29 mouse cellular contexts compared by ENCODE assay signal in the genomic region with DNA sequence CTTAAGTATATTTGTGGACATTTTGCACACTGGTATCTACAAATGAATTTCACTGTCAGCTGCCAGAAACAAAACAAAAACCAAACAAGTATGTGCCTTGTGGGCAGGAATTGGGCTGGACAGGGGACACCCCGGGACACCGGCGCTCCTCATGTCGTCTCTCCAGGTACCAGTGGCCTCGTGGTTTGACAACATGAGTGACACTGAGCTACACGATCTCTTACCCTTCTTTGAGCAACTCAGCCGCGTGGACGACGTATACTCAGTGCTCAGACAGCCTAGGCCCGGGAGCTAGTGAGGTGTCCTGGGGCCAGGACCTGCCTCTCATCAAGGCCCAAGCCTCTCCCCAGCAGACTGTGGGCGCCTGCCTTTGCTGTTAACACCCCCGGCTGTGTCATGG. TPM values are rescaled to one million over a fixed set of nuclear protein-coding genes. Genes with fewer than 3 reads are reported as not detected.
DNase-seq lines count a peak whose midpoint lies in the region; ATAC-seq and TF ChIP-seq lines count a peak whose summit lies in the region.
"Had no signal": no experiment of that assay in that cellular context is flagged by ENCODE, and none has a peak within 500 bp of the region (broad histone marks: within the 10 kb centered on the region; RNA-seq: fewer than 3 reads in every experiment).

No protein-coding gene starts in this region.

- no peaks in the 10 kb centered on the region for H3K9me3 ChIP-seq in intestine, embryonic 16.5 days (ENCODE audit: control insufficient read depth, low read length)
- no peaks in the 10 kb centered on the region for H3K9me3 ChIP-seq in intestine, embryonic 15.5 days
- no peaks in the 10 kb centered on the region for H3K9me3 ChIP-seq in liver, embryonic 12.5 days (replicated peaks)
- no peaks in the 10 kb centered on the region for H3K9me3 ChIP-seq in liver, embryonic 15.5 days (replicated peaks)
- H3K9me3 ChIP-seq in midbrain, postnatal 0 days (ENCODE audit: low read length) = no peaks in the 10 kb centered on the region
- H3K9me3 ChIP-seq: embryonic facial prominence, embryonic 12.5 days; hindbrain, embryonic 13.5 days; kidney, embryonic 15.5 days; limb, embryonic 15.5 days; megakaryocyte, embryonic 14.5 days; midbrain, embryonic 13.5 days had no signal

- TF ChIP-seq CTCF in midbrain, postnatal 0 days (IDR thresholded peaks at IDR 0.05) = no peak

- H3K9ac ChIP-seq in intestine, embryonic 16.5 days (ENCODE audit: low read depth, low read length) = 0 out of 2 replicates have a peak overlapping the region, but pooled peaks have one; percentile 19
- H3K9ac ChIP-seq in intestine, embryonic 15.5 days = no peak overlapping the region
- H3K9ac ChIP-seq in liver, embryonic 12.5 days = no peak overlapping the region
- H3K9ac ChIP-seq in liver, embryonic 15.5 days = no peak overlapping the region
- H3K9ac ChIP-seq in midbrain, postnatal 0 days (replicated peaks; ENCODE audit: low read length, poor library complexity, severe bottlenecking) = no peak overlapping the region
- H3K9ac ChIP-seq: embryonic facial prominence, embryonic 12.5 days; hindbrain, embryonic 13.5 days; kidney, embryonic 15.5 days; limb, embryonic 15.5 days; midbrain, embryonic 13.5 days had no signal

- peaks cover 28% of the 10 kb centered on the region for H3K4me1 ChIP-seq in intestine, embryonic 16.5 days (ENCODE audit: control insufficient read depth, insufficient read depth, low read length)
- H3K4me1 ChIP-seq in intestine, embryonic 15.5 days (replicated peaks) = peaks cover 28% of the 10 kb centered on the region
- peaks cover 69% of the 10 kb centered on the region for H3K4me1 ChIP-seq in liver, embryonic 12.5 days
- peaks cover 72% of the 10 kb centered on the region for H3K4me1 ChIP-seq in liver, embryonic 15.5 days (replicated peaks)
- H3K4me1 ChIP-seq in midbrain, postnatal 0 days (ENCODE audit: insufficient read depth, low read length) = peaks cover 6% of the 10 kb centered on the region

- H3K4me2 ChIP-seq in intestine, embryonic 16.5 days (ENCODE audit: low read depth, low read length) = no peak overlapping the region
- no peak overlapping the region for H3K4me2 ChIP-seq in intestine, embryonic 15.5 days (replicated peaks)
- H3K4me2 ChIP-seq in liver, embryonic 12.5 days = no peak overlapping the region
- no peak overlapping the region for H3K4me2 ChIP-seq in liver, embryonic 15.5 days
- no peak overlapping the region for H3K4me2 ChIP-seq in midbrain, postnatal 0 days (ENCODE audit: low read depth, low read length, poor library complexity, severe bottlenecking)
- H3K4me2 ChIP-seq: embryonic facial prominence, embryonic 12.5 days; hindbrain, embryonic 13.5 days; kidney, embryonic 15.5 days; limb, embryonic 15.5 days; midbrain, embryonic 13.5 days had no signal

- H3K27me3 ChIP-seq in intestine, embryonic 16.5 days (replicated peaks; ENCODE audit: control insufficient read depth, insufficient read depth, low read length) = no peaks in the 10 kb centered on the region
- no peaks in the 10 kb centered on the region for H3K27me3 ChIP-seq in intestine, embryonic 15.5 days (replicated peaks)
- H3K27me3 ChIP-seq in liver, embryonic 12.5 days (replicated peaks) = no peaks in the 10 kb centered on the region
- H3K27me3 ChIP-seq in liver, embryonic 15.5 days = no peaks in the 10 kb centered on the region
- H3K27me3 ChIP-seq in midbrain, postnatal 0 days (ENCODE audit: insufficient read depth, low read length) = 0 out of 2 replicates have a peak, but pooled peaks cover 6% of the 10 kb centered on the region
- H3K27me3 ChIP-seq: embryonic facial prominence, embryonic 12.5 days; kidney, embryonic 15.5 days; limb, embryonic 15.5 days; megakaryocyte, embryonic 14.5 days had no signal

- ATAC-seq in intestine, embryonic 16.5 days = no peak
- no peak for ATAC-seq in intestine, embryonic 15.5 days
- ATAC-seq in liver, embryonic 12.5 days = no peak
- no peak for ATAC-seq in liver, embryonic 15.5 days (ENCODE audit: insufficient read depth)
- no peak for ATAC-seq in midbrain, postnatal 0 days (ENCODE audit: low FRiP score)
- ATAC-seq: forebrain, embryonic 14.5 days; midbrain, embryonic 13.5 days had no signal

- 87% methylated on average over 12 of the region's 13 CpGs for WGBS in intestine, embryonic 16.5 days
- WGBS in intestine, embryonic 15.5 days = 88% methylated on average over 13 of the region's 13 CpGs
- 80% methylated on average over 13 of the region's 13 CpGs for WGBS in liver, embryonic 12.5 days (ENCODE audit: insufficient replicate concordance)
- 83% methylated on average over 13 of the region's 13 CpGs for WGBS in liver, embryonic 15.5 days (ENCODE audit: insufficient replicate concordance)
- WGBS in midbrain, postnatal 0 days = 84% methylated on average over 12 of the region's 13 CpGs

- no peak overlapping the region for H3K4me3 ChIP-seq in intestine, embryonic 16.5 days (ENCODE audit: low read length)
- H3K4me3 ChIP-seq in intestine, embryonic 15.5 days (replicated peaks) = no peak overlapping the region
- H3K4me3 ChIP-seq in liver, embryonic 12.5 days = no peak overlapping the region
- H3K4me3 ChIP-seq in liver, embryonic 15.5 days (replicated peaks) = no peak overlapping the region
- H3K4me3 ChIP-seq in midbrain, postnatal 0 days (ENCODE audit: low read depth, low read length) = no peak overlapping the region
- H3K4me3 ChIP-seq: embryonic facial prominence, embryonic 12.5 days; hindbrain, embryonic 13.5 days; kidney, embryonic 15.5 days; layer of hippocampus, adult 2 months; left cerebral cortex, adult 2 months; limb, embryonic 15.5 days; megakaryocyte, embryonic 14.5 days; midbrain, embryonic 13.5 days had no signal

- no peak overlapping the region for H3K27ac ChIP-seq in intestine, embryonic 16.5 days (ENCODE audit: low read length)
- no peak overlapping the region for H3K27ac ChIP-seq in intestine, embryonic 15.5 days
- H3K27ac ChIP-seq in liver, embryonic 12.5 days = peak overlapping the region; percentile 97
- peak overlapping the region; percentile 16; the same call in 1 of the 2 replicates for H3K27ac ChIP-seq in liver, embryonic 15.5 days (replicated peaks)
- H3K27ac ChIP-seq in midbrain, postnatal 0 days (ENCODE audit: low read depth, low read length) = no peak overlapping the region
- H3K27ac ChIP-seq: embryonic facial prominence, embryonic 12.5 days; hindbrain, embryonic 13.5 days; kidney, embryonic 15.5 days; layer of hippocampus, adult 2 months; left cerebral cortex, adult 2 months; midbrain, embryonic 13.5 days had no signal

- H3K36me3 ChIP-seq in intestine, embryonic 16.5 days (ENCODE audit: control insufficient read depth, insufficient read depth, low read length) = peaks cover 19% of the 10 kb centered on the region
- peaks cover 13% of the 10 kb centered on the region; the same call in 1 of the 2 replicates for H3K36me3 ChIP-seq in intestine, embryonic 15.5 days
- H3K36me3 ChIP-seq in liver, embryonic 12.5 days = peaks cover 31% of the 10 kb centered on the region
- peaks cover 25% of the 10 kb centered on the region for H3K36me3 ChIP-seq in liver, embryonic 15.5 days (replicated peaks)
- H3K36me3 ChIP-seq in midbrain, postnatal 0 days (ENCODE audit: insufficient read depth, low read length) = no peaks in the 10 kb centered on the region

- peak; percentile 47 for DNase-seq in cerebellum, adult 9-11 months
- no peak for DNase-seq in cerebellum, postnatal 36 days
- DNase-seq in lung, postnatal 36 days = no peak
- DNase-seq in midbrain, postnatal 0 days (ENCODE audit: low spot score) = no peak
- DNase-seq: adrenal gland, adult 2 months; adrenal gland, postnatal 36 days; B cell, adult 2 months; embryo, embryonic 11 days; gastrocnemius, postnatal 25 days; heart, postnatal 36 days; kidney, adult 18-20 months; kidney, postnatal 36 days; left cerebral cortex, postnatal 4 days; lung, postnatal 4 days; thymus, adult 2 months had no signal

RNA-seq across cellular contexts. Expression of a gene that starts 4.0 kb away (rescaled TPM):
- 69.4 and 72.3 TPM in 2 replicates for polyA plus RNA-seq in intestine, embryonic 16.5 days (2015; fragmentation: Nextera tagmentation; extraction: Ambion mirVana)
- 75.4 and 78.7 TPM in 2 replicates for polyA plus RNA-seq in intestine, embryonic 15.5 days (2015; fragmentation: Nextera tagmentation; extraction: Ambion mirVana)
- polyA plus RNA-seq in liver, embryonic 12.5 days (2016; fragmentation: Nextera tagmentation; extraction: Ambion mirVana) = 42.0 and 42.4 TPM in 2 replicates
- polyA plus RNA-seq in liver, embryonic 15.5 days (2015; fragmentation: Nextera tagmentation; extraction: Ambion mirVana) = 44.8 and 48.4 TPM in 2 replicates
- total RNA-seq in midbrain, postnatal 0 days (2014; rRNA removed) = 23.9 and 29.3 TPM in 2 replicates
- 11.7 and 12.1 TPM in 2 replicates for polyA plus RNA-seq in midbrain, postnatal 0 days (2015; fragmentation: Nextera tagmentation; extraction: Ambion mirVana)

RNA-seq across cellular contexts. Expression of a gene that starts 13.9 kb away (rescaled TPM):
- 207 and 244 TPM in 2 replicates for polyA plus RNA-seq in intestine, embryonic 16.5 days (2015; fragmentation: Nextera tagmentation; extraction: Ambion mirVana)
- polyA plus RNA-seq in intestine, embryonic 15.5 days (2015; fragmentation: Nextera tagmentation; extraction: Ambion mirVana) = 135 and 146 TPM in 2 replicates
- 0.81 and 0.93 TPM in 2 replicates for polyA plus RNA-seq in liver, embryonic 12.5 days (2016; fragmentation: Nextera tagmentation; extraction: Ambion mirVana)
- polyA plus RNA-seq in liver, embryonic 15.5 days (2015; fragmentation: Nextera tagmentation; extraction: Ambion mirVana) = 0.76 and 0.99 TPM in 2 replicates
- 0.38 and 0.80 TPM in 2 replicates for total RNA-seq in midbrain, postnatal 0 days (2014; rRNA removed)
- 0.31 and 0.43 TPM in 2 replicates for polyA plus RNA-seq in midbrain, postnatal 0 days (2015; fragmentation: Nextera tagmentation; extraction: Ambion mirVana)
- total RNA-seq: monocyte, adult 5-6 weeks had no signal

RNA-seq across cellular contexts. Expression of a gene that starts 20.3 kb away (rescaled TPM):
- 8.0 and 8.9 TPM in 2 replicates for polyA plus RNA-seq in intestine, embryonic 16.5 days (2015; fragmentation: Nextera tagmentation; extraction: Ambion mirVana)
- polyA plus RNA-seq in intestine, embryonic 15.5 days (2015; fragmentation: Nextera tagmentation; extraction: Ambion mirVana) = 6.4 and 6.7 TPM in 2 replicates
- polyA plus RNA-seq in liver, embryonic 12.5 days (2016; fragmentation: Nextera tagmentation; extraction: Ambion mirVana) = 8.6 and 9.0 TPM in 2 replicates
- polyA plus RNA-seq in liver, embryonic 15.5 days (2015; fragmentation: Nextera tagmentation; extraction: Ambion mirVana) = 14.0 and 17.0 TPM in 2 replicates
- total RNA-seq in midbrain, postnatal 0 days (2014; rRNA removed) = 7.8 and 12.6 TPM in 2 replicates
- polyA plus RNA-seq in midbrain, postnatal 0 days (2015; fragmentation: Nextera tagmentation; extraction: Ambion mirVana) = 1.3 and 1.7 TPM in 2 replicates

RNA-seq across cellular contexts. Expression of a gene that starts 33.4 kb away (rescaled TPM):
- 0.24 and 0.50 TPM in 2 replicates for polyA plus RNA-seq in intestine, embryonic 16.5 days (2015; fragmentation: Nextera tagmentation; extraction: Ambion mirVana)
- 0.39 and 0.53 TPM in 2 replicates for polyA plus RNA-seq in intestine, embryonic 15.5 days (2015; fragmentation: Nextera tagmentation; extraction: Ambion mirVana)
- 0.11 and 0.14 TPM in 2 replicates for polyA plus RNA-seq in liver, embryonic 12.5 days (2016; fragmentation: Nextera tagmentation; extraction: Ambion mirVana)
- 0.06 TPM in 1 of 2 replicates, not detected in the other for polyA plus RNA-seq in liver, embryonic 15.5 days (2015; fragmentation: Nextera tagmentation; extraction: Ambion mirVana)
- total RNA-seq in midbrain, postnatal 0 days (2014; rRNA removed) = 2.7 and 4.0 TPM in 2 replicates
- 1.6 and 2.4 TPM in 2 replicates for polyA plus RNA-seq in midbrain, postnatal 0 days (2015; fragmentation: Nextera tagmentation; extraction: Ambion mirVana)
- total RNA-seq: gastrocnemius, postnatal 25 days had no signal

Comparison
In these comparisons a context has a peak if more than half of its experiments do, and no peak if none do; other contexts are left out.
1. H3K27ac ChIP-seq: peak in liver, embryonic 12.5 days (single experiment) and liver, embryonic 15.5 days (single experiment); none in intestine, embryonic 16.5 days (single experiment), intestine, embryonic 15.5 days (single experiment) and midbrain, postnatal 0 days (single experiment).
2. RNA of a gene that starts 13.9 kb away (polyA plus RNA-seq): 207 to 244 TPM in intestine, embryonic 16.5 days and 135 to 146 TPM in intestine, embryonic 15.5 days; 0.81 to 0.93 TPM in liver, embryonic 12.5 days, 0.76 to 0.99 TPM in liver, embryonic 15.5 days and 0.31 to 0.43 TPM in midbrain, postnatal 0 days; every median in the first group is over 10 times any median in the second.